Mouse (Mus musculus) E14TG2a.4 (cell line): ENCODE data around the gene Inka2.

ENCODE experiments used
- CTCF ChIP-seq: conservative IDR thresholded peaks from 2 replicates; pipeline ENCODE4 v1.5.1; 2014; ENCODE audit warnings: low read length
- NANOG ChIP-seq: IDR thresholded peaks from 2 replicates; pipeline ENCODE4 v1.6.1; 2014; ENCODE audit warnings: borderline replicate concordance, low read length, mixed read lengths

GRCm38 (mm10) chr3:105719979-105720378, 15.6 kb downstream of the Inka2 start:
- TF ChIP-seq CTCF, result no peak
- no peak for TF ChIP-seq NANOG
